12 mouse cellular contexts compared by ENCODE assay signal in genomic region chr19:12762212-12763130, GRCm38 (mm10). TPM values are rescaled to one million over a fixed set of nuclear protein-coding genes. Genes with fewer than 3 reads are reported as not detected.
DNase-seq lines count a peak whose midpoint lies in the region; ATAC-seq and TF ChIP-seq lines count a peak whose summit lies in the region.
"Had no signal": no experiment of that assay in that cellular context is flagged by ENCODE, and none has a peak within 500 bp of the region (broad histone marks: within the 10 kb centered on the region; RNA-seq: fewer than 3 reads in every experiment).

No protein-coding gene starts in this region.

- TF ChIP-seq CTCF in heart, postnatal 0 days (IDR thresholded peaks at IDR 0.05; ENCODE audit: low read depth): peak; percentile 29
- TF ChIP-seq CTCF in forebrain, postnatal 0 days (IDR thresholded peaks at IDR 0.05; ENCODE audit: low read depth): no peak; the same call in 1 of the 2 replicates

- H3K27ac ChIP-seq in heart, postnatal 0 days (ENCODE audit: low read depth): no peak overlapping the region
- no peak overlapping the region for H3K27ac ChIP-seq in heart, embryonic 11.5 days (ENCODE audit: low read depth, low read length)
- H3K27ac ChIP-seq in forebrain, embryonic 13.5 days: no peak overlapping the region
- H3K27ac ChIP-seq in forebrain, postnatal 0 days (ENCODE audit: low read depth, low read length): no peak overlapping the region
- H3K27ac ChIP-seq in heart, embryonic 10.5 days: no peak overlapping the region
- H3K27ac ChIP-seq: embryonic facial prominence, embryonic 13.5 days; hindbrain, embryonic 12.5 days; neural tube, embryonic 15.5 days had no signal

- H3K36me3 ChIP-seq in heart, postnatal 0 days (replicated peaks; ENCODE audit: control insufficient read depth, insufficient read depth, low read length): peaks cover 30% of the 10 kb centered on the region
- peaks cover 13% of the 10 kb centered on the region for H3K36me3 ChIP-seq in heart, embryonic 11.5 days (ENCODE audit: control insufficient read depth, insufficient read depth, low read length)
- H3K36me3 ChIP-seq in forebrain, embryonic 13.5 days (ENCODE audit: poor library complexity, severe bottlenecking): peaks cover 43% of the 10 kb centered on the region
- H3K36me3 ChIP-seq in forebrain, postnatal 0 days (ENCODE audit: insufficient read depth): peaks cover 24% of the 10 kb centered on the region
- H3K36me3 ChIP-seq in heart, embryonic 10.5 days: peaks cover 34% of the 10 kb centered on the region

- no peaks in the 10 kb centered on the region for H3K4me1 ChIP-seq in heart, postnatal 0 days (ENCODE audit: control insufficient read depth, insufficient read depth)
- H3K4me1 ChIP-seq in heart, embryonic 11.5 days (ENCODE audit: control insufficient read depth, insufficient read depth, low read length): no peaks in the 10 kb centered on the region
- peaks cover 9% of the 10 kb centered on the region; the same call in 1 of the 2 replicates for H3K4me1 ChIP-seq in forebrain, embryonic 13.5 days
- H3K4me1 ChIP-seq in forebrain, postnatal 0 days (ENCODE audit: insufficient read depth): no peaks in the 10 kb centered on the region
- no peaks in the 10 kb centered on the region for H3K4me1 ChIP-seq in heart, embryonic 10.5 days
- H3K4me1 ChIP-seq: embryonic facial prominence, embryonic 13.5 days; hindbrain, embryonic 12.5 days; neural tube, embryonic 15.5 days had no signal

- H3K9me3 ChIP-seq in heart, postnatal 0 days (replicated peaks; ENCODE audit: control insufficient read depth, low read length): no peaks in the 10 kb centered on the region
- no peaks in the 10 kb centered on the region for H3K9me3 ChIP-seq in heart, embryonic 11.5 days (replicated peaks; ENCODE audit: control insufficient read depth, low read length)
- H3K9me3 ChIP-seq in forebrain, embryonic 13.5 days (replicated peaks): no peaks in the 10 kb centered on the region
- H3K9me3 ChIP-seq in forebrain, postnatal 0 days (ENCODE audit: low read length): no peaks in the 10 kb centered on the region
- no peaks in the 10 kb centered on the region for H3K9me3 ChIP-seq in heart, embryonic 10.5 days
- H3K9me3 ChIP-seq: embryonic facial prominence, embryonic 13.5 days; hindbrain, embryonic 12.5 days; neural tube, embryonic 15.5 days had no signal

- H3K4me3 ChIP-seq in heart, postnatal 0 days (ENCODE audit: low read depth, low read length): no peak overlapping the region
- H3K4me3 ChIP-seq in heart, embryonic 11.5 days (ENCODE audit: low read depth, low read length): no peak overlapping the region
- H3K4me3 ChIP-seq in forebrain, embryonic 13.5 days: no peak overlapping the region
- H3K4me3 ChIP-seq in forebrain, postnatal 0 days (ENCODE audit: low read depth, low read length): no peak overlapping the region
- no peak overlapping the region for H3K4me3 ChIP-seq in heart, embryonic 10.5 days
- H3K4me3 ChIP-seq: embryonic facial prominence, embryonic 13.5 days; hindbrain, embryonic 12.5 days; neural tube, embryonic 15.5 days had no signal

- H3K27me3 ChIP-seq in heart, postnatal 0 days (ENCODE audit: control insufficient read depth, insufficient read depth, low read length): no peaks in the 10 kb centered on the region
- no peaks in the 10 kb centered on the region for H3K27me3 ChIP-seq in heart, embryonic 11.5 days (ENCODE audit: control insufficient read depth, insufficient read depth, low read length)
- H3K27me3 ChIP-seq in forebrain, embryonic 13.5 days: no peaks in the 10 kb centered on the region
- no peaks in the 10 kb centered on the region for H3K27me3 ChIP-seq in forebrain, postnatal 0 days (ENCODE audit: insufficient read depth, low read length)
- H3K27me3 ChIP-seq in heart, embryonic 10.5 days (ENCODE audit: insufficient read depth, poor library complexity, severe bottlenecking): no peaks in the 10 kb centered on the region
- H3K27me3 ChIP-seq: embryonic facial prominence, embryonic 13.5 days; hindbrain, embryonic 12.5 days; neural tube, embryonic 15.5 days had no signal

- 65% methylated on average over 2 of the region's 2 CpGs for WGBS in heart, postnatal 0 days
- WGBS in heart, embryonic 11.5 days (ENCODE audit: insufficient replicate concordance): 49% methylated on average over 2 of the region's 2 CpGs
- WGBS in forebrain, embryonic 13.5 days: 52% methylated on average over 2 of the region's 2 CpGs
- WGBS in forebrain, postnatal 0 days: 65% methylated on average over 2 of the region's 2 CpGs
- WGBS in heart, embryonic 10.5 days: 62% methylated on average over 2 of the region's 2 CpGs

- no peak for DNase-seq in heart, postnatal 0 days (ENCODE audit: low spot score)
- DNase-seq in urinary bladder, postnatal 14 days (ENCODE audit: low spot score): peak; percentile 8
- no peak for DNase-seq in urinary bladder, postnatal 36 days (ENCODE audit: low spot score in 2 of 2)
- DNase-seq in lung, postnatal 10 days: peak; percentile 11
- no peak for DNase-seq in forebrain, postnatal 0 days
- no peak for DNase-seq in heart, embryonic 10.5 days (ENCODE audit: low spot score)
- DNase-seq: gastrocnemius, postnatal 14 days had no signal

- no peak for ATAC-seq in heart, postnatal 0 days (ENCODE audit: insufficient read depth, low read depth)
- no peak for ATAC-seq in heart, embryonic 11.5 days (replicated peaks; ENCODE audit: insufficient number of reproducible peaks, low FRiP score, low TSS enrichment)
- ATAC-seq in forebrain, embryonic 13.5 days: no peak
- ATAC-seq in forebrain, postnatal 0 days: no peak

- no peak for TF ChIP-seq EP300 in heart, postnatal 0 days (IDR thresholded peaks at IDR 0.05; ENCODE audit: low read depth)

- no peak overlapping the region for H3K9ac ChIP-seq in heart, postnatal 0 days (replicated peaks; ENCODE audit: low read depth, low read length)
- H3K9ac ChIP-seq in heart, embryonic 11.5 days (ENCODE audit: low read depth, low read length): no peak overlapping the region
- no peak overlapping the region for H3K9ac ChIP-seq in forebrain, embryonic 13.5 days
- H3K9ac ChIP-seq in forebrain, postnatal 0 days: no peak overlapping the region
- H3K9ac ChIP-seq: embryonic facial prominence, embryonic 13.5 days; hindbrain, embryonic 12.5 days; neural tube, embryonic 15.5 days had no signal

- no peak overlapping the region for H3K4me2 ChIP-seq in heart, postnatal 0 days (ENCODE audit: low read depth, low read length)
- no peak overlapping the region for H3K4me2 ChIP-seq in heart, embryonic 11.5 days
- no peak overlapping the region for H3K4me2 ChIP-seq in forebrain, embryonic 13.5 days
- no peak overlapping the region for H3K4me2 ChIP-seq in forebrain, postnatal 0 days (ENCODE audit: low read depth)
- H3K4me2 ChIP-seq: embryonic facial prominence, embryonic 13.5 days; hindbrain, embryonic 12.5 days; neural tube, embryonic 15.5 days had no signal

RNA-seq across cellular contexts. Expression of gene Cntf, which starts 3.0 kb away (rescaled TPM):
- 1.2 TPM in 1 of 2 replicates, not detected in the other for total RNA-seq in heart, postnatal 0 days (2014; rRNA removed; ENCODE audit: low replicate concordance)
- 0.98 and 1.2 TPM in 2 replicates for polyA plus RNA-seq in heart, postnatal 0 days (2015; fragmentation: Nextera tagmentation; extraction: Ambion mirVana)
- 0.48 and 0.54 TPM in 2 replicates for polyA plus RNA-seq in heart, embryonic 11.5 days (2014; fragmentation: Nextera tagmentation; extraction: Ambion mirVana)
- polyA plus RNA-seq in forebrain, embryonic 13.5 days (2015; fragmentation: Nextera tagmentation; extraction: Ambion mirVana): 1.9 and 2.3 TPM in 2 replicates
- total RNA-seq in forebrain, postnatal 0 days (2014; rRNA removed): 1.3 TPM in 2 replicates
- polyA plus RNA-seq in forebrain, postnatal 0 days (2015; fragmentation: Nextera tagmentation; extraction: Ambion mirVana): 0.96 and 1.1 TPM in 2 replicates
- 0.70 and 1.1 TPM in 2 replicates for polyA plus RNA-seq in heart, embryonic 10.5 days (2016; fragmentation: Nextera tagmentation; extraction: Ambion mirVana)

RNA-seq across cellular contexts. Expression of gene Zfp91, which starts 33.5 kb away (rescaled TPM):
- total RNA-seq in heart, postnatal 0 days (2014; rRNA removed; ENCODE audit: low replicate concordance): 43.6 and 48.2 TPM in 2 replicates
- 8.6 and 9.5 TPM in 2 replicates for polyA plus RNA-seq in heart, postnatal 0 days (2015; fragmentation: Nextera tagmentation; extraction: Ambion mirVana)
- polyA plus RNA-seq in heart, embryonic 11.5 days (2014; fragmentation: Nextera tagmentation; extraction: Ambion mirVana): 7.2 and 9.3 TPM in 2 replicates
- polyA plus RNA-seq in forebrain, embryonic 13.5 days (2015; fragmentation: Nextera tagmentation; extraction: Ambion mirVana): 16.3 and 16.8 TPM in 2 replicates
- 52.9 and 61.1 TPM in 2 replicates for total RNA-seq in forebrain, postnatal 0 days (2014; rRNA removed)
- 10.0 and 11.6 TPM in 2 replicates for polyA plus RNA-seq in forebrain, postnatal 0 days (2015; fragmentation: Nextera tagmentation; extraction: Ambion mirVana)
- 11.5 and 13.4 TPM in 2 replicates for polyA plus RNA-seq in heart, embryonic 10.5 days (2016; fragmentation: Nextera tagmentation; extraction: Ambion mirVana)

RNA-seq across cellular contexts. Expression of gene Lpxn, which starts 33.5 kb away (rescaled TPM):
- 0.27 and 1.3 TPM in 2 replicates for total RNA-seq in heart, postnatal 0 days (2014; rRNA removed; ENCODE audit: low replicate concordance)
- 0.89 and 1.0 TPM in 2 replicates for polyA plus RNA-seq in heart, postnatal 0 days (2015; fragmentation: Nextera tagmentation; extraction: Ambion mirVana)
- polyA plus RNA-seq in heart, embryonic 11.5 days (2014; fragmentation: Nextera tagmentation; extraction: Ambion mirVana): 0.56 and 0.76 TPM in 2 replicates
- polyA plus RNA-seq in forebrain, embryonic 13.5 days (2015; fragmentation: Nextera tagmentation; extraction: Ambion mirVana): 0.74 and 0.94 TPM in 2 replicates
- 1.8 and 2.2 TPM in 2 replicates for total RNA-seq in forebrain, postnatal 0 days (2014; rRNA removed)
- polyA plus RNA-seq in forebrain, postnatal 0 days (2015; fragmentation: Nextera tagmentation; extraction: Ambion mirVana): 0.59 and 1.3 TPM in 2 replicates
- polyA plus RNA-seq in heart, embryonic 10.5 days (2016; fragmentation: Nextera tagmentation; extraction: Ambion mirVana): 0.46 and 0.54 TPM in 2 replicates

Comparison
In these comparisons a context has a peak if more than half of its experiments do, and no peak if none do; other contexts are left out.
1. DNase-seq: peak in urinary bladder, postnatal 14 days (single experiment) and lung, postnatal 10 days (single experiment); none in heart, postnatal 0 days (single experiment), urinary bladder, postnatal 36 days (0 of 2), forebrain, postnatal 0 days (single experiment) and heart, embryonic 10.5 days (single experiment).